Mouse (Mus musculus): Measurements from ENCODE around the gene Topors. TPM values are rescaled to one million over a fixed set of nuclear protein-coding genes. Genes with fewer than 3 reads are reported as not detected.
"Not testable (repeated sequence)": the region's sequence is repeated elsewhere in the genome, so short reads cannot be mapped to it uniquely, and the experiment has no call there.

Topors gene
- total RNA-seq (2021), result 10 to 100 TPM; 23.3 to 27.0 TPM
- long read RNA-seq, experiment 1, transcript Topors-201 (3 exons, 3,856 nt), result major isoform, 19 of 32 reads
- long read RNA-seq, experiment 1, partial matches to known transcripts, result 9 of 32 reads
- long read RNA-seq, experiment 1, other reads (novel, unspliced or antisense), result 4 of 32 reads
- long read RNA-seq, experiment 2, transcript Topors-201 (3 exons, 3,856 nt), result major isoform, 24 of 31 reads
- long read RNA-seq, experiment 2, partial matches to known transcripts, result 5 of 31 reads
- long read RNA-seq, experiment 2, other reads (novel, unspliced or antisense), result 2 of 31 reads

GRCm38 (mm10) chr4:40269430-40270032 is at the start of gene Topors, which contains the start of gene Smim27:
Topors (minus strand) TSS chr4:40269850.
Smim27 (plus strand) TSS chr4:40269579.
- peak; percentile 97 for DNase-seq

- no peak for DNase-seq
These were observed 47.8 kb upstream of the Topors start for GRCm38 (mm10) chr4:40317404-40317803.

GRCm38 (mm10) chr4:40313026-40313425 is 43.4 kb upstream of the Topors start:
- no peak for DNase-seq

GRCm38 (mm10) chr4:40312213-40312612 is 42.6 kb upstream of the Topors start:
- no peak for DNase-seq

- no peak for DNase-seq
These were observed 41.2 kb upstream of the Topors start for GRCm38 (mm10) chr4:40310796-40311383.

- DNase-seq, result no peak
These were observed 40.0 kb upstream of the Topors start for GRCm38 (mm10) chr4:40309682-40310081.

- no peak for DNase-seq
These were observed 32.9 kb upstream of the Topors start for GRCm38 (mm10) chr4:40302445-40303125.

GRCm38 (mm10) chr4:40301076-40301789 is 31.6 kb upstream of the Topors start:
- DNase-seq, result peak; percentile 80

- no peak for DNase-seq
These were observed 29.5 kb upstream of the Topors start for GRCm38 (mm10) chr4:40299169-40299568.

GRCm38 (mm10) chr4:40291511-40291910 is 21.9 kb upstream of the Topors start:
- DNase-seq, result not testable (repeated sequence)

GRCm38 (mm10) chr4:40289046-40289445 is 19.4 kb upstream of the Topors start:
- no peak for DNase-seq

GRCm38 (mm10) chr4:40287415-40287814 is 17.8 kb upstream of the Topors start:
- DNase-seq, result no peak

GRCm38 (mm10) chr4:40285582-40285981 is 15.9 kb upstream of the Topors start:
- DNase-seq, result peak; percentile 82

GRCm38 (mm10) chr4:40279276-40279900 is 9.7 kb upstream of the Topors start, which contains the start of gene Ndufb6:
Ndufb6 (minus strand) TSS chr4:40279421.
- peak; percentile 99 for DNase-seq

- no peak for DNase-seq
These were observed 9.2 kb upstream of the Topors start for GRCm38 (mm10) chr4:40278880-40279275.

GRCm38 (mm10) chr4:40268835-40269234 is 815 bp downstream of the Topors start:
- DNase-seq, result no peak

GRCm38 (mm10) chr4:40268204-40268813 is 1.3 kb downstream of the Topors start:
- DNase-seq, result peak; percentile 96

- DNase-seq, result peak; percentile 26
These were observed 2.0 kb downstream of the Topors start for GRCm38 (mm10) chr4:40267681-40268080.

GRCm38 (mm10) chr4:40264321-40264720 is 5.3 kb downstream of the Topors start:
- DNase-seq, result no peak

GRCm38 (mm10) chr4:40254385-40255103 is 15.1 kb downstream of the Topors start:
- DNase-seq, result no peak
